Mouse (Mus musculus) MEL (cell line): ENCODE measurements around the gene Gns.

Experiments
- CHD2 ChIP-seq: IDR thresholded peaks from 2 replicates; pipeline ENCODE4 v1.6.1; 2011; ENCODE audit warnings: low read length, improper control_type of control experiment
- CTCF ChIP-seq, 3 experiments: IDR thresholded peaks in 2 of 3; conservative IDR thresholded peaks in 1 of 3; 2 replicates each; pipeline ENCODE4 v1.5.1; 2011 to 2012; ENCODE audit warnings: low read length in 3 of 3, low read depth in 2 of 3, mild to moderate bottlenecking in 2 of 3, improper control_type of control experiment in 1 of 3, inconsistent platforms in 1 of 3, mixed read lengths in 1 of 3, moderate library complexity in 1 of 3; ENCODE audit not compliant: control insufficient read depth in 1 of 3, insufficient read depth in 1 of 3, poor library complexity in 1 of 3, severe bottlenecking in 1 of 3
- RAD21 ChIP-seq: IDR thresholded peaks from 2 replicates; pipeline ENCODE4 v1.6.1; 2011; ENCODE audit warnings: mild to moderate bottlenecking, low read depth, low read length, improper control_type of control experiment

- no peak for TF ChIP-seq CTCF (IDR thresholded peaks at IDR 0.05 in 2 of 3, conservative IDR thresholded peaks at IDR 0.05 in 1 of 3; ENCODE audit: control insufficient read depth in 1 of 3, insufficient read depth in 1 of 3, low read depth in 2 of 3, low read length in 3 of 3, poor library complexity in 1 of 3, severe bottlenecking in 1 of 3)
- no peak for TF ChIP-seq RAD21
- no peak for TF ChIP-seq CHD2
These were observed 29.4 kb downstream of the Gns start for GRCm38 (mm10) chr10:121394270-121394669.
